Mouse (Mus musculus) olfactory bulb, adult 2 months (tissue): ENCODE measurements around the gene Cd47.

ENCODE experiments used
- CTCF ChIP-seq: fragments of 200-500 bp; IDR thresholded peaks from 2 replicates; pipeline ENCODE4 v1.5.1; 2012; ENCODE audit warnings: low read depth, mild to moderate bottlenecking, low read length, moderate library complexity; ENCODE audit not compliant: insufficient read depth
- POLR2A ChIP-seq: fragments of 200-500 bp; IDR thresholded peaks from 2 replicates; pipeline ENCODE4 v1.6.1; 2012; ENCODE audit warnings: mild to moderate bottlenecking, low read depth, low read length, moderate library complexity; ENCODE audit not compliant: insufficient read depth

- TF ChIP-seq CTCF = no peak
- no peak for TF ChIP-seq POLR2A
Measured at GRCm38 (mm10) chr16:49807862-49808430, 7.6 kb downstream of the Cd47 start.
